Mouse (Mus musculus): Measurements from ENCODE around the gene Slco3a1. TPM values are rescaled to one million over a fixed set of nuclear protein-coding genes. Genes with fewer than 3 reads are reported as not detected.

Slco3a1 gene
- total and polyA plus RNA-seq, 3 experiments, result 0.11 TPM; not detected in 2

DNA sequence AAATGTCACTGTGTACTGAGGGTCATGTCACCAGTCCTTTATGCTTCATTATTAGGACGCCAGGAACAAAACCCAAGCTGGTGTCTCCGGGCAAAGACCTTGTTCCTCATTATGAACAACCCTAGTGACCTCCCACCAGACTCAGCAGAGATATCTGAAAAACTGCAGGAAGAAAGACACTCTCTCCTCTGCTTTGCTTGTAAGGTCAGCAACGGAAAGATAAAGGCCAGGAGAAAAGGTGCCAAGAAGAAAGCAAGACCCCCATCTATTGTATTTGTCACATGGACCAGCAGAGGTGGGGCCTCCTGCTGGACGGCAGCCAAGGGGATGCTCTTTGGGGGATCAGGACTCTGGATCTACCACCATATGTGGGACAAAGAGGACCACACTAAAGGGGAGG lies 243.0 kb downstream of the Slco3a1 start:
- no peaks in the 10 kb centered on the region for H3K4me1 ChIP-seq (ENCODE audit: insufficient read depth, low read depth, low read length)
- no peaks in the 10 kb centered on the region for H3K27me3 ChIP-seq (ENCODE audit: insufficient read depth, low read length)
- H3K9me3 ChIP-seq (replicated peaks), result peaks cover 33% of the 10 kb centered on the region
- TF ChIP-seq POLR2AphosphoS5 (IDR thresholded peaks at IDR 0.05; ENCODE audit: insufficient replicate concordance, low read depth, low read length) (no peak), GATA1 (IDR thresholded peaks at IDR 0.05; ENCODE audit: borderline replicate concordance, low read length) (no peak), CTCF (IDR thresholded peaks at IDR 0.05; ENCODE audit: low read depth, low read length) (no peak), TAL1 (conservative IDR thresholded peaks at IDR 0.05; ENCODE audit: low read depth, low read length) (no peak), GATA2 (IDR thresholded peaks at IDR 0.05; ENCODE audit: borderline replicate concordance, low read depth, low read length) (no peak)
- H3K4me3 ChIP-seq (ENCODE audit: low read depth, low read length), result no peak overlapping the region
- ATAC-seq (ENCODE audit: extremely low read depth, insufficient number of reproducible peaks, low FRiP score, poor library complexity, severe bottlenecking), result no peak
- no peak for DNase-seq (ENCODE audit: low spot score)
- H3K36me3 ChIP-seq (replicated peaks), result no peaks in the 10 kb centered on the region

DNA sequence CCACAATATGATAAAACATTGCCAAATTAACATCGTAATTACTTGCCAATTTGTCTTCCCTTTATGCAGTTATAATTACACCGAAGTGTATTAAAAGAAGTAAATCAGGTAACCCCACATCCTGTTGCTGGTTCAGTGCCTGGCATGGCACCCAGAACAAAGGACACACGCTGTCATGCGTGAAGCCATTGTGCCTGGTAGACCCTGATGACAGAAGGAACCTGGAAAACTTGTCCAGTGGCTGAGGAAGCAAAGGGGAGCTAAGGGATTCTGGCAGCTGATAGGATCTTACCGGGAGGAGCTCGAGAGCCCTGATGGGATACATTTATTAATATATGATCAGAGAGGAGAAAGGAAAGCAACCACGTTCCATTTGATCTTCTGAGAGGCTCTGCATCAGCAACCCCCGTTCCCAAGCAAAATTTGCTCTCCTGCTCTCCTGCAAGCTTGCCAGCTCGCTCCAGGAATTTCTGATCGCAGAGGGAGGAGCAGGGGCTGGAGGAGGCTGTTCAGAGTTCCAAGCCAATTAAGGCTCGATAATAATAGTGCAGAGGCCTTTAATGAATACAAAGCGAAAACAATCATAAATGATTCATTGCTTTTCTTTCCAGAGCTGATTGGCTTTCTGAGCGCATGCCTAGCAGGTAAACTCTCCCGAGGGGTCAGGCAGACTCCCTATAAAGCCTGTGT lies 250.8 kb downstream of the Slco3a1 start:
- no peak for TF ChIP-seq CTCF (IDR thresholded peaks at IDR 0.05; ENCODE audit: low read depth, low read length)
- no peak for TF ChIP-seq GATA2 (IDR thresholded peaks at IDR 0.05; ENCODE audit: borderline replicate concordance, low read depth, low read length)
- TF ChIP-seq TAL1 (conservative IDR thresholded peaks at IDR 0.05; ENCODE audit: low read depth, low read length), result no peak
- no peak for TF ChIP-seq POLR2AphosphoS5 (IDR thresholded peaks at IDR 0.05; ENCODE audit: insufficient replicate concordance, low read depth, low read length)
- no peak for TF ChIP-seq GATA1 (IDR thresholded peaks at IDR 0.05; ENCODE audit: borderline replicate concordance, low read length)
- no peaks in the 10 kb centered on the region for H3K27me3 ChIP-seq (ENCODE audit: insufficient read depth, low read length)
- peaks cover 48% of the 10 kb centered on the region for H3K9me3 ChIP-seq (replicated peaks)
- no peaks in the 10 kb centered on the region for H3K4me1 ChIP-seq (ENCODE audit: insufficient read depth, low read depth, low read length)
- DNase-seq (ENCODE audit: low spot score) (no peak), ATAC-seq (ENCODE audit: extremely low read depth, insufficient number of reproducible peaks, low FRiP score, poor library complexity, severe bottlenecking) (no peak)
- H3K4me3 ChIP-seq (ENCODE audit: low read depth, low read length), result no peak overlapping the region
- H3K36me3 ChIP-seq (replicated peaks), result no peaks in the 10 kb centered on the region

DNA sequence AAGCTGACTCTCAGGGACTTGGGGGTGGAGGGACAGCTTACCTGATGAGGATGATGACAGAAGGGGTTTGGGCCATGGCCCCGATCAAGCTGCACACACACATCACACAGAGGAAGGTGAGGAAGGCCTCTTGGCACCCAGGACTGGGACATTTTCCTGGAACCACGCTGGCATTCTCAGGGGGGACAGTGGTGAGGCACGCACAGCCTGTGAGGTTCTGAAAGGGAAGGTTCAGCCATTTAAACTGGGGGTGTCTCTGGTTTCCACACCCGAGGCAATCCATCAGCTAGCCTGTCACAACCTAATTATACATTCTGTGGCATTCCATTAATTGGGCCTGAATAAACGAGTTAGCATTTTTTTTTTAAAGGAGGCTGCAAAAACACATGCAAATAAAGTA lies 251.5 kb downstream of the Slco3a1 start:
- TF ChIP-seq GATA1 (IDR thresholded peaks at IDR 0.05; ENCODE audit: borderline replicate concordance, low read length) (no peak), GATA2 (IDR thresholded peaks at IDR 0.05; ENCODE audit: borderline replicate concordance, low read depth, low read length) (no peak), TAL1 (conservative IDR thresholded peaks at IDR 0.05; ENCODE audit: low read depth, low read length) (no peak), CTCF (IDR thresholded peaks at IDR 0.05; ENCODE audit: low read depth, low read length) (no peak), POLR2AphosphoS5 (IDR thresholded peaks at IDR 0.05; ENCODE audit: insufficient replicate concordance, low read depth, low read length) (no peak)
- Histone ChIP-seq H3K4me3 (ENCODE audit: low read depth, low read length) (no peak overlapping the region), H3K36me3 (replicated peaks) (no peaks in the 10 kb centered on the region), H3K9me3 (replicated peaks) (peaks cover 51% of the 10 kb centered on the region), H3K27me3 (ENCODE audit: insufficient read depth, low read length) (no peaks in the 10 kb centered on the region), H3K4me1 (ENCODE audit: insufficient read depth, low read depth, low read length) (no peaks in the 10 kb centered on the region)
- DNase-seq (ENCODE audit: low spot score), result no peak
- ATAC-seq (ENCODE audit: extremely low read depth, insufficient number of reproducible peaks, low FRiP score, poor library complexity, severe bottlenecking), result no peak

DNA sequence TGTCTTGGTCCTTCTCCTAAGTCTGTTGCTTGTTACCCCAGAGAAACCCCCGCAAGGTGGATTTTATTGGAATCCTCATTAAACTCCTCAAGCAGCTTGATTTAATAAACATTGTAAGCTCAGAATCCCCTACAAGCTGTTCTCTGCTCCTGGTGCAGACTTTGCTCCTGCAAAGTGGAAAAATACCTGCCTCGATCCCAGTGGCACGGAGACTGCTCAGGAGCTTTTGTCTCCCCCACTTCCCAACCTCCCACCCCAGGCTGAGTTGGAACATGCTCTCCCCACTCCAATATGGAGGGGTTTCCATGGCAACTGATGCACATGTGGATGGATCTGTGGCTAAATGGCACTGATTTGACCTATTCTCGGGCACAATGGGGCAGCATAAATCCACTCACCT lies 268.0 kb downstream of the Slco3a1 start:
- DNase-seq (ENCODE audit: low spot score), result no peak
- no peaks in the 10 kb centered on the region for H3K36me3 ChIP-seq (replicated peaks)
- no peak for TF ChIP-seq TAL1 (conservative IDR thresholded peaks at IDR 0.05; ENCODE audit: low read depth, low read length)
- no peak for TF ChIP-seq GATA2 (IDR thresholded peaks at IDR 0.05; ENCODE audit: borderline replicate concordance, low read depth, low read length)
- TF ChIP-seq CTCF (IDR thresholded peaks at IDR 0.05; ENCODE audit: low read depth, low read length), result no peak
- TF ChIP-seq GATA1 (IDR thresholded peaks at IDR 0.05; ENCODE audit: borderline replicate concordance, low read length), result no peak
- H3K27me3 ChIP-seq (ENCODE audit: insufficient read depth, low read length), result no peaks in the 10 kb centered on the region
- ATAC-seq (ENCODE audit: extremely low read depth, insufficient number of reproducible peaks, low FRiP score, poor library complexity, severe bottlenecking), result no peak
- no peak overlapping the region for H3K4me3 ChIP-seq (ENCODE audit: low read depth, low read length)
- no peaks in the 10 kb centered on the region for H3K4me1 ChIP-seq (ENCODE audit: insufficient read depth, low read depth, low read length)
- H3K9me3 ChIP-seq (replicated peaks), result peaks cover 49% of the 10 kb centered on the region

DNA sequence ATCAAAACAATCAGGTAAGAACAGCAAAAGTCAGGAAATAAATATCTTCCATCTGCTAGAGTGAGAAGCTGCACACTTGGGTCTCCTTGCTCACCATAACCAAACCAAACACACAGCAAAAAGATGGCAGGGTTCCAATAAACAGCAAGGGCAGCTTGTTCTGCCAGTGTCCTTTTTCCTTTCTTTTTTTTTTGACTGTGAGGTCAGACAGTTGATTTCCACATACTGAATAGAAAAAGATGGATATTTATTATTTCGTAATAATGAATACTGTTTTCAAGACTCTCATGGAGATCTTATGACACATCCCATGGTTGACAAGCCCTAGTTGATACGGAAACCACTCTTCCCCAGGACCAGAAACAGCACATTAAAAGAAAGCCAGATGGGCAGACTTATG lies 274.2 kb downstream of the Slco3a1 start:
- ATAC-seq (ENCODE audit: extremely low read depth, insufficient number of reproducible peaks, low FRiP score, poor library complexity, severe bottlenecking) (no peak), DNase-seq (ENCODE audit: low spot score) (no peak)
- no peaks in the 10 kb centered on the region for H3K36me3 ChIP-seq (replicated peaks)
- TF ChIP-seq GATA2 (IDR thresholded peaks at IDR 0.05; ENCODE audit: borderline replicate concordance, low read depth, low read length) (no peak), TAL1 (conservative IDR thresholded peaks at IDR 0.05; ENCODE audit: low read depth, low read length) (no peak), CTCF (IDR thresholded peaks at IDR 0.05; ENCODE audit: low read depth, low read length) (no peak), POLR2AphosphoS5 (IDR thresholded peaks at IDR 0.05; ENCODE audit: insufficient replicate concordance, low read depth, low read length) (no peak), GATA1 (IDR thresholded peaks at IDR 0.05; ENCODE audit: borderline replicate concordance, low read length) (no peak)
- H3K9me3 ChIP-seq (replicated peaks), result peaks cover 58% of the 10 kb centered on the region
- H3K4me1 ChIP-seq (ENCODE audit: insufficient read depth, low read depth, low read length), result no peaks in the 10 kb centered on the region
- no peak overlapping the region for H3K4me3 ChIP-seq (ENCODE audit: low read depth, low read length)
- no peaks in the 10 kb centered on the region for H3K27me3 ChIP-seq (ENCODE audit: insufficient read depth, low read length)

DNA sequence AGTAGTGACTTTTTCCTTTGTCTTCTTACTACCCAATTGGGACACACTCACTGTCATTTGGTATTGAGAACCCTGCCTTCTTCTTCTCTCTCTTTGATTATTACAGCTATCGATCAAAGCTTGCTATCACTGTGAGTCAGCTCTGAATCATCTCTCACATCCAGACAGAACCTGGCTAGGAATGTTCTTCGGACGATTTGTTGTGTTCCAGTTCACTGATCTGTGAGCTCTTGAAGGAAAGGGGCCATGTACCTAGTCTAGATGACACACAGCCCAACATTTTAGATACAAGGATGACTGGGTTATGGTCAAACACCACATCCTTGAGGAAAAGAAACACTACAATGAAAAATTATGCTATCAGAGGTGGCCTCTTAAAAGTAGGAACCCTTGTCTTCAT lies 275.2 kb downstream of the Slco3a1 start:
- H3K36me3 ChIP-seq (replicated peaks), result no peaks in the 10 kb centered on the region
- no peak for DNase-seq (ENCODE audit: low spot score)
- no peak for TF ChIP-seq GATA1 (IDR thresholded peaks at IDR 0.05; ENCODE audit: borderline replicate concordance, low read length)
- no peak for TF ChIP-seq POLR2AphosphoS5 (IDR thresholded peaks at IDR 0.05; ENCODE audit: insufficient replicate concordance, low read depth, low read length)
- TF ChIP-seq CTCF (IDR thresholded peaks at IDR 0.05; ENCODE audit: low read depth, low read length), result no peak
- ATAC-seq (ENCODE audit: extremely low read depth, insufficient number of reproducible peaks, low FRiP score, poor library complexity, severe bottlenecking), result no peak
- H3K4me1 ChIP-seq (ENCODE audit: insufficient read depth, low read depth, low read length), result no peaks in the 10 kb centered on the region
- H3K27me3 ChIP-seq (ENCODE audit: insufficient read depth, low read length), result no peaks in the 10 kb centered on the region
- no peak overlapping the region for H3K4me3 ChIP-seq (ENCODE audit: low read depth, low read length)
- peaks cover 56% of the 10 kb centered on the region for H3K9me3 ChIP-seq (replicated peaks)
